Mouse (Mus musculus) kidney, postnatal 0 days (tissue): ENCODE data around the gene Scel. TPM values are rescaled to one million over a fixed set of nuclear protein-coding genes. Genes with fewer than 3 reads are reported as not detected.

Source experiments
- ATAC-seq: fragments of 200-750 bp; cut with Nextera tagmentation; replicated peaks from 2 replicates; pipeline ENCODE4 v1.8.0; 2017; ENCODE audit warnings: low read depth, moderate number of reproducible peaks, moderate TSS enrichment, moderate library complexity; ENCODE audit not compliant: low FRiP score
- DNase-seq: peaks from one replicate; pipeline ENCODE4 v3.0.0-alpha.2; 2016; ENCODE audit warnings: low spot score
- H3K27ac ChIP-seq: fragments of 300-500 bp; sonication (generic); 2 replicates; pipeline ENCODE4 v1.5.1; 2014; ENCODE audit warnings: mild to moderate bottlenecking
- H3K27me3 ChIP-seq: fragments of 300-500 bp; sonication (generic); 2 replicates; pipeline ENCODE4 v1.6.1; 2014; ENCODE audit warnings: low read length, mixed read lengths; ENCODE audit not compliant: insufficient read depth
- H3K36me3 ChIP-seq: fragments of 300-500 bp; sonication (generic); 2 replicates; pipeline ENCODE4 v1.6.1; 2014; ENCODE audit warnings: low read length, mixed read lengths; ENCODE audit not compliant: insufficient read depth
- H3K4me1 ChIP-seq: fragments of 300-500 bp; sonication (generic); replicated peaks from 2 replicates; pipeline ENCODE4 v1.6.1; 2014; ENCODE audit warnings: antibody characterized with exemption, low read length, mixed read lengths; ENCODE audit not compliant: insufficient read depth
- H3K4me2 ChIP-seq: fragments of 300-500 bp; sonication (generic); 2 replicates; pipeline ENCODE4 v1.6.1; 2014; ENCODE audit warnings: mild to moderate bottlenecking, low read length, moderate library complexity, mixed read lengths
- H3K4me3 ChIP-seq: fragments of 300-500 bp; sonication (generic); replicated peaks from 2 replicates; pipeline ENCODE4 v1.5.1; 2014; ENCODE audit warnings: low read depth, low read length
- H3K9ac ChIP-seq: fragments of 300-500 bp; sonication (generic); 2 replicates; pipeline ENCODE4 v1.6.1; 2014; ENCODE audit warnings: low read depth, low read length
- H3K9me3 ChIP-seq: fragments of 300-500 bp; sonication (generic); replicated peaks from 2 replicates; pipeline ENCODE4 v1.6.1; 2016; ENCODE audit warnings: low read length, inconsistent platforms, mixed read lengths
- CTCF ChIP-seq: IDR thresholded peaks from 2 replicates; pipeline ENCODE4 v1.5.1; 2016; ENCODE audit warnings: antibody characterized with exemption, low read depth, mild to moderate bottlenecking, moderate library complexity
- WGBS: fragments of 180-500 bp; shearing (Covaris S2); extraction: QIAGEN DNeasy Blood & Tissue Kit; methylation state at CpG from one replicate; pipeline ENCODE4 v1.1.7; 2014; 5-methylcytosine and 5-hydroxymethylcytosine counted together
- polyA plus RNA-seq: library from polyadenylated mRNA; unstranded; fragments of >200 nt; fragmentation: Nextera tagmentation; extraction: Ambion mirVana; gene quantifications from 2 replicates; pipeline ENCODE4 v1.2.1, GENCODE M21; 2015

Gene Scel
- polyA plus RNA-seq, 1 experiment from 2014 or later = 4.1 TPM

- Histone ChIP-seq H3K4me3 (no peak overlapping the region), H3K27ac (no peak overlapping the region), H3K27me3 (no peaks in the 10 kb centered on the region), H3K4me1 (no peaks in the 10 kb centered on the region), H3K4me2 (no peak overlapping the region), H3K9ac (no peak overlapping the region), H3K36me3 (no peaks in the 10 kb centered on the region), H3K9me3 (no peaks in the 10 kb centered on the region)
- ATAC-seq = no peak
- 58% methylated on average over 5 of the region's 5 CpGs for WGBS
- DNase-seq = no peak
- TF ChIP-seq CTCF = no peak
Measured at GRCm38 (mm10) chr14:103595870-103596269, 82.7 kb downstream of the Scel start.

- TF ChIP-seq CTCF = no peak
- Histone ChIP-seq H3K4me2 (no peak overlapping the region), H3K36me3 (no peaks in the 10 kb centered on the region), H3K9me3 (no peaks in the 10 kb centered on the region), H3K4me1 (no peaks in the 10 kb centered on the region), H3K4me3 (no peak overlapping the region), H3K9ac (no peak overlapping the region), H3K27me3 (no peaks in the 10 kb centered on the region), H3K27ac (no peak overlapping the region)
- ATAC-seq (no peak), DNase-seq (no peak)
- WGBS = 75% methylated on average over 8 of the region's 8 CpGs
Measured at GRCm38 (mm10) chr14:103608063-103608462, 94.9 kb downstream of the Scel start.

GRCm38 (mm10) chr14:103613573-103614271 lies 100.6 kb downstream of the Scel start:
- no peaks in the 10 kb centered on the region for H3K9me3 ChIP-seq
- no peak for TF ChIP-seq CTCF
- no peak overlapping the region for H3K9ac ChIP-seq
- no peak for ATAC-seq
- H3K27me3 ChIP-seq = no peaks in the 10 kb centered on the region
- DNase-seq = no peak
- H3K4me1 ChIP-seq = no peaks in the 10 kb centered on the region
- H3K36me3 ChIP-seq = no peaks in the 10 kb centered on the region
- no peak overlapping the region for H3K27ac ChIP-seq
- no peak overlapping the region for H3K4me2 ChIP-seq
- H3K4me3 ChIP-seq = no peak overlapping the region
- WGBS = 82% methylated on average over 6 of the region's 6 CpGs

- ATAC-seq = no peak
- no peak for TF ChIP-seq CTCF
- Histone ChIP-seq H3K27me3 (no peaks in the 10 kb centered on the region), H3K27ac (no peak overlapping the region), H3K4me3 (no peak overlapping the region), H3K9ac (no peak overlapping the region), H3K4me2 (no peak overlapping the region), H3K36me3 (no peaks in the 10 kb centered on the region), H3K4me1 (no peaks in the 10 kb centered on the region), H3K9me3 (no peaks in the 10 kb centered on the region)
- no peak for DNase-seq
- WGBS = 91% methylated on average over 4 of the region's 4 CpGs
Measured at GRCm38 (mm10) chr14:103614272-103614587, 101.1 kb downstream of the Scel start.

GRCm38 (mm10) chr14:103619756-103620155 lies 106.6 kb downstream of the Scel start:
- Histone ChIP-seq H3K4me3 (no peak overlapping the region), H3K4me2 (no peak overlapping the region), H3K27me3 (no peaks in the 10 kb centered on the region), H3K9me3 (no peaks in the 10 kb centered on the region), H3K36me3 (no peaks in the 10 kb centered on the region), H3K4me1 (no peaks in the 10 kb centered on the region), H3K9ac (no peak overlapping the region), H3K27ac (no peak overlapping the region)
- ATAC-seq (no peak), DNase-seq (no peak)
- TF ChIP-seq CTCF = no peak
- 86% methylated on average over 4 of the region's 4 CpGs for WGBS

- H3K4me2 ChIP-seq = no peak overlapping the region
Measured at GRCm38 (mm10) chr14:103621207-103621606, 108.1 kb downstream of the Scel start.

GRCm38 (mm10) chr14:103626100-103626499 lies 113.0 kb downstream of the Scel start:
- no peak for ATAC-seq
- H3K36me3 ChIP-seq = no peaks in the 10 kb centered on the region
- H3K4me3 ChIP-seq = no peak overlapping the region
- H3K4me2 ChIP-seq = no peak overlapping the region
- 82% methylated on average over 6 of the region's 6 CpGs for WGBS
- no peaks in the 10 kb centered on the region for H3K4me1 ChIP-seq
- H3K9ac ChIP-seq = no peak overlapping the region
- H3K9me3 ChIP-seq = no peaks in the 10 kb centered on the region
- no peak for DNase-seq
- no peak for TF ChIP-seq CTCF
- H3K27ac ChIP-seq = no peak overlapping the region
- H3K27me3 ChIP-seq = no peaks in the 10 kb centered on the region

More at GRCm38 (mm10) chr14:103621207-103621606, 108.1 kb downstream of the Scel start:
- Histone ChIP-seq H3K4me1 (no peaks in the 10 kb centered on the region), H3K9ac (no peak overlapping the region), H3K27me3 (no peaks in the 10 kb centered on the region), H3K4me3 (no peak overlapping the region), H3K27ac (no peak overlapping the region), H3K9me3 (no peaks in the 10 kb centered on the region), H3K36me3 (no peaks in the 10 kb centered on the region)
- TF ChIP-seq CTCF = no peak
- ATAC-seq (no peak), DNase-seq (no peak)
- 89% methylated on average over 2 of the region's 2 CpGs for WGBS
